Mouse (Mus musculus) testis, adult 2 months (tissue): Measurements from ENCODE around the gene Ift81.

Experiments used
- CTCF ChIP-seq: fragments of 200-500 bp; IDR thresholded peaks from 2 replicates; pipeline ENCODE4 v1.5.1; 2012; ENCODE audit warnings: low read depth, mild to moderate bottlenecking, inconsistent platforms, low read length, moderate library complexity; ENCODE audit not compliant: control insufficient read depth, insufficient read depth, insufficient replicate concordance
- POLR2A ChIP-seq: fragments of 200-500 bp; IDR thresholded peaks from 2 replicates; pipeline ENCODE4 v1.6.1; 2012; ENCODE audit warnings: low read depth, mild to moderate bottlenecking, inconsistent platforms, low read length, moderate library complexity; ENCODE audit not compliant: control insufficient read depth

DNA sequence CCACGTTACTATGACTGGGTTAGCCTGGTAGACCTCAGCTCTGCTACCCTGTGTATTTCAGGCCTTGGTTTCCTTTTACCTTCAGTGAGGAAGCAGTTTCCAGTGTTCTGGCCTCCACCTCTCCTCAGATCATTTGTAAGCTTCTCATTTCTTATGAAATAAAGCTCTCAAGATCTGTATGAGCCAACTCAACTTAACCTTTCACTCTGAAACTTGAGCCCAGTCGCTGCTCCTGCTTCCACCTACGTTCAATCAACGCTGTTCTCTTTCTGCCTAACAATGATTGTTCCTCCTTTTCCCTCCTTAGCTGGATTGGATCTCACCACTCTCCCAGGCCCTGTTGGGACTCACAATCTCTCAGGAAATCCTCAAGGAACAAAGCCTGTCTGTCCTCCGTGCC, 2.7 kb downstream of the Ift81 start:
- TF ChIP-seq CTCF = no peak
- no peak for TF ChIP-seq POLR2A
